Mouse (Mus musculus): ENCODE results near the gene Pnpla2. TPM values are rescaled to one million over a fixed set of nuclear protein-coding genes. Genes with fewer than 3 reads are reported as not detected.
A peak's percentile ranks its signal among the peaks of the same experiment; 100 is the strongest.
"Not testable (repeated sequence)": the region's sequence is repeated elsewhere in the genome, so short reads cannot be mapped to it uniquely, and the experiment has no call there.

Gene Pnpla2
- polyA plus RNA-seq, 1 experiment from 2014 or later: 31.9 TPM

DNA sequence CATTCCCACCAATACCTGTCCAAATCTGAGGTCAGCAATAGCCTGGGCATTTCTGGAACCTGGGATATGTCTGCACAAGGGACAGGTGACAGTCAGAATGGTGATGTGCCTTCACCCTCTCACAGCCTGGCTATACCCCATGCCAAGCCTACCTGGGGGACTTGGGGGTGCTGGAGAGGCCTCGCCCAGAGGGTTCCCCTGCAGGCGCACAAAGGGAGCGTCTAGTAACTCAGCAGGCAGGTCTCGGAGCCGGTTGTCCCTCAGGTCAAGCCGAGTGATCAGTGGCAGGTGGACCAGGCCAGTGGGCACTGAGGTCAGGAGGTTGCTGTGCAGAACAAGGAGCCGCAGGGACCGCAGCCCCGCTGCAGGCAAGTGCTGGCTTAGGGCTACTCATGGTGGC is 13.5 kb upstream of the Pnpla2 start:
- Histone ChIP-seq H3K27me3 (ENCODE audit: control insufficient read depth, insufficient read depth, low read length) (no peaks in the 10 kb centered on the region), H3K4me2 (replicated peaks; ENCODE audit: low read depth, low read length) (no peak overlapping the region), H3K36me3 (ENCODE audit: control insufficient read depth, insufficient read depth, low read length) (peaks cover 35% of the 10 kb centered on the region), H3K27ac (ENCODE audit: low read depth, low read length) (no peak overlapping the region), H3K9me3 (ENCODE audit: control insufficient read depth, low read length) (no peaks in the 10 kb centered on the region), H3K9ac (ENCODE audit: low read depth, low read length) (no peak overlapping the region), H3K4me3 (ENCODE audit: low read length) (no peak overlapping the region), H3K4me1 (ENCODE audit: control insufficient read depth, insufficient read depth, low read length) (peaks cover 13% of the 10 kb centered on the region)
- WGBS: 91% methylated on average over 9 of the region's 9 CpGs
- no peak for ATAC-seq (ENCODE audit: low FRiP score, low TSS enrichment)

DNA sequence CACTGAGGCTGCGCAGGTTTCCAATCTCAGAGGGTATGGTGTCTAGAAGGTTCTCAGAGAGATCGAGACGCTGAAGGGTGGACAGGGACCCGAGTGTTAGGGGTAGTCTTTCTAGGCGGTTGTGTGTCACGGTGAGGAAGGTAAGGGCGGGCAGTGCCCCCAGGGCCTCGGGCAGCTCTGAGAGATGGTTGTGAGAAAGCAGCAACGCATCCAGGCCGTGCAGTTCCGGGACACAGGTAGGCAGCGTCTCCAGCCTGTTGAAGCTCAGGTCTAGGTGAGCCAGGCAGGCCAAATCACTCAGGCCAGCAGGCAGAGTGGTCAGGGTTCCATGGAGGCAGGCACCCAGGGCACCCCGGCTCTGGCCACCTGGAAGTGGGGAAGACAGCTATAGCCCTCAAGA is 12.8 kb upstream of the Pnpla2 start:
- ATAC-seq (ENCODE audit: low FRiP score, low TSS enrichment): no peak
- H3K9ac ChIP-seq (ENCODE audit: low read depth, low read length): peak overlapping the region; percentile 70; the same call in 1 of the 2 replicates
- 92% methylated on average over 13 of the region's 13 CpGs for WGBS
- H3K9me3 ChIP-seq (ENCODE audit: control insufficient read depth, low read length): no peaks in the 10 kb centered on the region
- H3K27me3 ChIP-seq (ENCODE audit: control insufficient read depth, insufficient read depth, low read length): no peaks in the 10 kb centered on the region
- peaks cover 35% of the 10 kb centered on the region for H3K36me3 ChIP-seq (ENCODE audit: control insufficient read depth, insufficient read depth, low read length)
- H3K4me3 ChIP-seq (ENCODE audit: low read length): peak overlapping the region; percentile 46
- peak overlapping the region; percentile 82 for H3K4me2 ChIP-seq (replicated peaks; ENCODE audit: low read depth, low read length)
- H3K4me1 ChIP-seq (ENCODE audit: control insufficient read depth, insufficient read depth, low read length): peaks cover 16% of the 10 kb centered on the region
- no peak overlapping the region for H3K27ac ChIP-seq (ENCODE audit: low read depth, low read length)

DNA sequence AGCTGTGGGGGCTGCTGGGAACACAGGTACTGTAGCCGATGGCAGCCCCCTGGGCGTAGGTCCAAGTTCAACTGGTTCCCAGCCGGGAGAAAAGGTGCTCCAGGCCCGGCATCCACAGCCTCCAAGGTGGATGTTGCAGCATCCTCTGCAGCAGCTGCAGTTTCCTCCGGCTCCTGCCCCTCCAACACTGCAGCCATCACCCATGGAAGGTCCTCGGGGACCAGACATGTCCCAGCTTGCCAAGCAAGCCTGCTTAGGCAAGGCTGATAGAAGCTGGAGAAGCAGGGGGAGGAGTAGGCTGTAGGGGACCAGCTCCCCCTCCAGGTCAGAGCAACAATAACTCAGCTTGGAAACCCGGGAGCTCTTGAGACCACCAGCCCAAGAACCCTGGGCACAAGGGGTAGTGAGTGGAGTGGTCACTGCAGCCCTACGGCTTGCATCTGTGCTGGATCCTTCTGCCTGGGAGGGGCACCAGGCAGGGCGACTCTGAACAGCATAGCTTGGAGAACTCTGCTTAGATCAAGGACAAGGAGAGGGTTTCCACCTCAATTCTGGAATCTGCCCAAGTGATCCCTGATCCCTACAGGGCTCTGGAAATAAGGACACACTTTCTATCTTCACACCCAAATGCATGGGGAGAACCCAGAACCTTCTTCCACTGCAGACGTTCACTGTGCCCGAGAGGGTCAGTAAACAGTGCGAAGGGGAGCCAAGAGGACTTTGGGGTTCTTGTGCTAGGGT is 11.7 kb upstream of the Pnpla2 start:
- Histone ChIP-seq H3K9ac (ENCODE audit: low read depth, low read length) (peak overlapping the region; percentile 70), H3K36me3 (ENCODE audit: control insufficient read depth, insufficient read depth, low read length) (peaks cover 32% of the 10 kb centered on the region), H3K27me3 (ENCODE audit: control insufficient read depth, insufficient read depth, low read length) (no peaks in the 10 kb centered on the region), H3K4me1 (ENCODE audit: control insufficient read depth, insufficient read depth, low read length) (peaks cover 17% of the 10 kb centered on the region), H3K4me3 (ENCODE audit: low read length) (peak overlapping the region; percentile 46), H3K4me2 (replicated peaks; ENCODE audit: low read depth, low read length) (peak overlapping the region; percentile 82), H3K27ac (ENCODE audit: low read depth, low read length) (peak overlapping the region; percentile 27; the same call in 1 of the 2 replicates), H3K9me3 (ENCODE audit: control insufficient read depth, low read length) (no peaks in the 10 kb centered on the region)
- ATAC-seq (ENCODE audit: low FRiP score, low TSS enrichment): peak; percentile 21; the same call in 1 of the 2 replicates
- WGBS: 22% methylated on average over 12 of the region's 12 CpGs

DNA sequence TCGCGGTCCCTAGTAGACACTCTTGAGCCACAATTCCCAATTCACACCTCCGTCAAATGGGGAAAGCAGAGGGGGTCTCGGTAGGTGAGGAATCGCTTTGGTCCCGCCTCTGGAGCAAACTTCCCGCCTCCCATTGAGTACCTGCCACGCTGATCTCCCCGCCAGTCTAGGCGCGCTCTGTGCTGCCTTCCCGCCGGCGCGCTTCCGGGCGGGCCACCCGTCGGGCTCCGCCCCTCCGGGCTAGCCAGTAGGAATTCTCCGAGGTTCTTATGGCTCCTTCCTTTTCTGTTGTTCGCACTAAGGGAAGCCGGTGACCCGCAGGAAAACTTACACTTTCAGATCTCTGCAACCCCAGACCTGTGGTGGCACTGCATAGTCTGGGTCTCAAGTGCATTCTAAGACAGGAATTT is 11.2 kb upstream of the Pnpla2 start, which contains the start of gene Pidd1:
Gene Pidd1, minus strand, starts transcription at position 198 of the 410 bp plus-strand sequence.
- Histone ChIP-seq H3K4me2 (replicated peaks; ENCODE audit: low read depth, low read length) (peak within 1 kb of the TSS; percentile 82), H3K4me1 (ENCODE audit: control insufficient read depth, insufficient read depth, low read length) (peaks cover 23% of the 10 kb centered on the region), H3K27ac (ENCODE audit: low read depth, low read length) (peak within 1 kb of the TSS; percentile 27; the same call in 1 of the 2 replicates), H3K4me3 (ENCODE audit: low read length) (peak within 1 kb of the TSS; percentile 46), H3K9me3 (ENCODE audit: control insufficient read depth, low read length) (no peaks in the 10 kb centered on the region), H3K27me3 (ENCODE audit: control insufficient read depth, insufficient read depth, low read length) (no peaks in the 10 kb centered on the region), H3K9ac (ENCODE audit: low read depth, low read length) (peak within 1 kb of the TSS; percentile 70), H3K36me3 (ENCODE audit: control insufficient read depth, insufficient read depth, low read length) (peaks cover 31% of the 10 kb centered on the region)
- peak; percentile 50 for ATAC-seq (ENCODE audit: low FRiP score, low TSS enrichment)
- under 1% methylated on average over 25 of the region's 25 CpGs for WGBS

DNA sequence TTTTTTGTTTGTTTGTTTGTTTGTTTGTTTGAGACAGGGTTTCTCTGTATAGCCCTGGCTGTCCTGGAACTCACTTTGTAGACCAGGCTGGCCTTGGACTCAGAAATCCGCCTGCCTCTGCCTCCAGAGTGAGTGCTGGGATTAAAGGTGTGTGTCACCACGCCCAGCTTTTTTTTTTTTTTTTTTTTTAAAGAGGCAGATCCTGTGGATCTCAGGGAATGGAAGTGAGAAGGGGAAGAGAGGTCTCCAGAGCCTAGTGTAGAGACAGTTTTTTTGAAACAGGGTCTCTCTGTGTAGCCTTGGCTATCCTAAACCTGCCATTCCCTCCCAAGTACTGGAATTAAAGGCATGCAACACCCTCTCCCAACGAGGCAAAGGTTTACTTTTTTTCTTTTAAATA is 8.6 kb upstream of the Pnpla2 start:
- peak overlapping the region; percentile 58; the same call in 1 of the 2 replicates for H3K4me2 ChIP-seq (replicated peaks; ENCODE audit: low read depth, low read length)
- 81% methylated on average over 3 of the region's 3 CpGs for WGBS

DNA sequence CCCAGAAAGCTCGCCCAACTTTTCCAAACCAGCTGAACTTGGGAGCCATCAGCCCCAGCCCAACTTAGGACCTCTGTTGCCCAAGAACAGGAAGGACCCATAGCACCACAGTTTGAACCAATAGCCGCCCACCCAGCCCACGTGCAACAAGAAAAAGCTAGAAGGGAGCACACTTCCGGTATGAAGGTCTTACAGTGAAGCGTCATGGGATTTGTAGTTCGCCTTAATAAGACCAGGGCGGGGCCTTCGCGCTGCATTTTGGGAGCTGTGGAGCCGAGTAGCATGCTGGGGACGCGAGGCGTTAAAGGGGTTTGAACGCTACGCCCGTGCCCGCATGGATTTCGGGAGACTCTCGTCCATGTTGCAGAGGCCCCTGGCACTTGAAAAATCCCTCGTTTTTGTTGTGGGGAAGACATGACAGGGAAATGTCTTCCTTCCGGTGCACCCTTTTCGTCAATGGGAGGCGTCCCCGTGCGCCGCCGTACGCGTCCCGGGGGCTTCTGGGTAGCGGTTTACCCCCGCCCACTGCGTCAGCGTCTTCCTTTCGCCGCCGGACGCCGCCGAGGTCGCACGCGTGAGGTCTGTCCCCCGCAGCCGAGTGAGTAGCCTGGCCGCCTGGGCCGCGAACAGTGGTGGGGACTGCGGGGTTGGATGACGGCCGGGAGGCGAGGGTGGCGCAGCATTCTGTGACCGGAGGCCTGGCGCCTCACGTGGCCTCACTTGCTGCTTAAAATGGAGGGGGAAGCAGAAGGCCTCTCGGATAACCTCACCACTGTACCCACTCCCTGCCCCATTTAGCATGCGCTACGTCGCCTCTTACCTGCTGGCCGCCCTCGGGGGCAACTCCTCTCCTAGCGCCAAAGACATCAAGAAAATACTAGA is 7.6 kb upstream of the Pnpla2 start, which contains the start of gene Rplp2:
Gene Rplp2, plus strand, starts transcription at position 261 of the 882 bp plus-strand sequence.
- Histone ChIP-seq H3K9me3 (ENCODE audit: control insufficient read depth, low read length) (no peaks in the 10 kb centered on the region), H3K4me1 (ENCODE audit: control insufficient read depth, insufficient read depth, low read length) (peaks cover 23% of the 10 kb centered on the region), H3K36me3 (ENCODE audit: control insufficient read depth, insufficient read depth, low read length) (peaks cover 39% of the 10 kb centered on the region), H3K27ac (ENCODE audit: low read depth, low read length) (peak within 1 kb of the TSS; percentile 74), H3K4me3 (ENCODE audit: low read length) (peak within 1 kb of the TSS; percentile 86), H3K27me3 (ENCODE audit: control insufficient read depth, insufficient read depth, low read length) (no peaks in the 10 kb centered on the region), H3K9ac (ENCODE audit: low read depth, low read length) (peak within 1 kb of the TSS; percentile 94), H3K4me2 (replicated peaks; ENCODE audit: low read depth, low read length) (peak within 1 kb of the TSS; percentile 58)
- peak; percentile 91 for ATAC-seq (ENCODE audit: low FRiP score, low TSS enrichment)
- WGBS: under 1% methylated on average over 63 of the region's 63 CpGs

More for the DNA sequence above, 8.6 kb upstream of the Pnpla2 start:
- Histone ChIP-seq H3K36me3 (ENCODE audit: control insufficient read depth, insufficient read depth, low read length) (peaks cover 35% of the 10 kb centered on the region), H3K4me3 (ENCODE audit: low read length) (peak overlapping the region; percentile 86; the same call in 1 of the 2 replicates), H3K4me1 (ENCODE audit: control insufficient read depth, insufficient read depth, low read length) (peaks cover 24% of the 10 kb centered on the region)
- ATAC-seq (ENCODE audit: low FRiP score, low TSS enrichment); H3K27me3 ChIP-seq (ENCODE audit: control insufficient read depth, insufficient read depth, low read length); H3K9ac ChIP-seq (ENCODE audit: low read depth, low read length); H3K27ac ChIP-seq (ENCODE audit: low read depth, low read length); H3K9me3 ChIP-seq (ENCODE audit: control insufficient read depth, low read length): not testable (repeated sequence)

DNA sequence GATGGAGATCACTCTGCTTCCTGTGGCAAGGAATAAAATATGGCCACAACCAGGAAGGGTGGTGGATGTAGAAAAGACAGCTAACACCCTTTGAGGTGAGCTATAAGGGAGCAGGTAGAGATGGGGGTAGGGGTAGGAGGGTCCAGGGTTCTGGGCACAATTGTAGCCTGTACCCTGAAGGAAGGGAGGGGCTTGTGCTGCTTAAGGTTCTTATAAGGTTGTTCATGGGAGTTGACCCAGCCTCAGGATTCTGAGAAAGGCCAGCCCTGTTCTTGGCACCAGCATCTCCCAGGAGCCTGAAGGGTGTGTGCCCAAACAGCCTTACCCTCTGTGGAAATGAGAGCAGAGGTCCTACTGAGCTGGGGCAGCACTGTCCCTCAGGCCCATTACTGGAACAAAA is 3.1 kb upstream of the Pnpla2 start:
- peaks cover 39% of the 10 kb centered on the region for H3K36me3 ChIP-seq (ENCODE audit: control insufficient read depth, insufficient read depth, low read length)
- no peak overlapping the region for H3K4me3 ChIP-seq (ENCODE audit: low read length)
- no peak overlapping the region for H3K4me2 ChIP-seq (replicated peaks; ENCODE audit: low read depth, low read length)
- ATAC-seq (ENCODE audit: low FRiP score, low TSS enrichment): no peak
- H3K9ac ChIP-seq (ENCODE audit: low read depth, low read length): no peak overlapping the region
- peaks cover 17% of the 10 kb centered on the region for H3K4me1 ChIP-seq (ENCODE audit: control insufficient read depth, insufficient read depth, low read length)
- H3K9me3 ChIP-seq (ENCODE audit: control insufficient read depth, low read length): no peaks in the 10 kb centered on the region
- H3K27me3 ChIP-seq (ENCODE audit: control insufficient read depth, insufficient read depth, low read length): no peaks in the 10 kb centered on the region
- no peak overlapping the region for H3K27ac ChIP-seq (ENCODE audit: low read depth, low read length)

DNA sequence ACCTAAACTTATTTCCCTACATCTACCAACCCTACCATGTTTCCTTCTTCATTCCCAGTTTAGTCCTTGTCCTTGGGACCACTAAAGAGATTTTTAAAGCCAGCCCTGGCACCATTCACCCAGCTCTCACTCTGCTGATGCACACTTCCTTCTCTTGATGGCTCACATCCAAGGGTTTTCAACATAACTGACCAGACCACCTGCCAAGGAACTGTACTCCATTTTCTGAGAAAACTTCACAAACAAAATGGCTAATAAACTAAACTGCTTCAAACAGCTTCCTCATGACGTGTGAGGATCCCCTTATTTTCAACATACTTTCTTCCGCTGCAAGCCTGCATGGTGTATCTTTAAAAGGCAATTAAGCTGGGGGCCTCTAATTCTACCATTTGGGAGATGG is 1.4 kb upstream of the Pnpla2 start:
- Histone ChIP-seq H3K4me3 (ENCODE audit: low read length) (no peak overlapping the region), H3K27ac (ENCODE audit: low read depth, low read length) (no peak overlapping the region), H3K4me2 (replicated peaks; ENCODE audit: low read depth, low read length) (no peak overlapping the region), H3K36me3 (ENCODE audit: control insufficient read depth, insufficient read depth, low read length) (peaks cover 35% of the 10 kb centered on the region), H3K27me3 (ENCODE audit: control insufficient read depth, insufficient read depth, low read length) (no peaks in the 10 kb centered on the region), H3K4me1 (ENCODE audit: control insufficient read depth, insufficient read depth, low read length) (peaks cover 13% of the 10 kb centered on the region), H3K9ac (ENCODE audit: low read depth, low read length) (no peak overlapping the region), H3K9me3 (ENCODE audit: control insufficient read depth, low read length) (no peaks in the 10 kb centered on the region)
- no peak for ATAC-seq (ENCODE audit: low FRiP score, low TSS enrichment)
- 68% methylated on average over 2 of the region's 2 CpGs for WGBS
